Mouse (Mus musculus) embryonic facial prominence, embryonic 14.5 days (tissue): ENCODE results near the gene Rbm43. TPM values are rescaled to one million over a fixed set of nuclear protein-coding genes. Genes with fewer than 3 reads are reported as not detected.
A peak's percentile ranks its signal among the peaks of the same experiment; 100 is the strongest.
"Not testable (repeated sequence)": the region's sequence is repeated elsewhere in the genome, so short reads cannot be mapped to it uniquely, and the experiment has no call there.

Experiments
- ATAC-seq: fragments of 200-750 bp; cut with Nextera tagmentation; 2 replicates; pipeline ENCODE4 v1.8.0; 2017; ENCODE audit warnings: low read depth, moderate number of reproducible peaks, moderate TSS enrichment
- DNase-seq: peaks from one replicate; pipeline ENCODE4 v3.0.0-alpha.2; 2015; ENCODE audit warnings: low spot score
- H3K27ac ChIP-seq: fragments of 300-500 bp; sonication (generic); replicated peaks from 2 replicates; pipeline ENCODE4 v1.5.1; 2014; ENCODE audit warnings: low read depth, mild to moderate bottlenecking, low read length, moderate library complexity
- H3K27me3 ChIP-seq: fragments of 300-500 bp; sonication (generic); replicated peaks from 2 replicates; pipeline ENCODE4 v1.6.1; 2014; ENCODE audit warnings: low read length; ENCODE audit not compliant: control insufficient read depth, insufficient read depth
- H3K36me3 ChIP-seq: fragments of 300-500 bp; sonication (generic); 2 replicates; pipeline ENCODE4 v1.6.1; 2014; ENCODE audit warnings: low read length, mixed read lengths; ENCODE audit not compliant: control insufficient read depth, insufficient read depth
- H3K4me1 ChIP-seq: fragments of 300-500 bp; sonication (generic); 2 replicates; pipeline ENCODE4 v1.6.1; 2014; ENCODE audit warnings: antibody characterized with exemption, low read length; ENCODE audit not compliant: control insufficient read depth, insufficient read depth
- H3K4me2 ChIP-seq: fragments of 300-500 bp; sonication (generic); 2 replicates; pipeline ENCODE4 v1.6.1; 2014; ENCODE audit warnings: low read depth, mild to moderate bottlenecking, low read length, moderate library complexity, mixed read lengths
- H3K4me3 ChIP-seq: fragments of 300-500 bp; sonication (generic); 2 replicates; pipeline ENCODE4 v1.5.1; 2014; ENCODE audit warnings: low read depth, mild to moderate bottlenecking, low read length
- H3K9ac ChIP-seq: fragments of 300-500 bp; sonication (generic); 2 replicates; pipeline ENCODE4 v1.6.1; 2014; ENCODE audit warnings: low read depth, mild to moderate bottlenecking, low read length, moderate library complexity, mixed read lengths
- H3K9me3 ChIP-seq: fragments of 300-500 bp; sonication (generic); 2 replicates; pipeline ENCODE4 v1.6.1; 2016; ENCODE audit warnings: low read length; ENCODE audit not compliant: control insufficient read depth
- WGBS: fragments of 180-500 bp; shearing (Covaris S2); extraction: QIAGEN DNeasy Blood & Tissue Kit; methylation state at CpG from one replicate; pipeline ENCODE4 v1.1.7; 2014; 5-methylcytosine and 5-hydroxymethylcytosine counted together
- polyA plus RNA-seq: library from polyadenylated mRNA; unstranded; fragments of >200 nt; fragmentation: Nextera tagmentation; extraction: Ambion mirVana; gene quantifications from 2 replicates; pipeline ENCODE4 v1.2.1, GENCODE M21; 2014

Rbm43 gene
- polyA plus RNA-seq, 1 experiment from 2014 or later = 12.6 TPM

GRCm38 (mm10) chr2:51892411-51892901 lies 42.5 kb downstream of the Rbm43 start:
- 46% methylated on average over 12 of the region's 12 CpGs for WGBS
- ATAC-seq (peak; percentile 63; the same call in 1 of the 2 replicates), DNase-seq (peak; percentile 80)
- Histone ChIP-seq H3K27ac (peak overlapping the region; percentile 56; the same call in 1 of the 2 replicates), H3K4me2 (no peak overlapping the region), H3K36me3 (no peaks in the 10 kb centered on the region), H3K4me1 (0 out of 2 replicates have a peak, but pooled peaks cover 8% of the 10 kb centered on the region), H3K27me3 (no peaks in the 10 kb centered on the region), H3K9me3 (no peaks in the 10 kb centered on the region), H3K4me3 (no peak overlapping the region), H3K9ac (no peak overlapping the region)

GRCm38 (mm10) chr2:51890961-51891360 lies 44.0 kb downstream of the Rbm43 start:
- Histone ChIP-seq H3K27me3 (no peaks in the 10 kb centered on the region), H3K4me3 (no peak overlapping the region), H3K27ac (no peak overlapping the region), H3K4me2 (no peak overlapping the region), H3K9me3 (peaks cover 1% of the 10 kb centered on the region; the same call in 1 of the 2 replicates), H3K4me1 (0 out of 2 replicates have a peak, but pooled peaks cover 8% of the 10 kb centered on the region), H3K36me3 (no peaks in the 10 kb centered on the region), H3K9ac (no peak overlapping the region)
- DNase-seq = no peak
- 80% methylated on average over 4 of the region's 4 CpGs for WGBS
- ATAC-seq = no peak

- H3K9me3 ChIP-seq, H3K9ac ChIP-seq, H3K4me3 ChIP-seq, H3K27me3 ChIP-seq, ATAC-seq, DNase-seq, H3K36me3 ChIP-seq, H3K4me1 ChIP-seq, H3K4me2 ChIP-seq, H3K27ac ChIP-seq: not testable (repeated sequence)
- 96% methylated on average over 10 of the region's 26 CpGs for WGBS
Measured at GRCm38 (mm10) chr2:51890139-51890538, 44.8 kb downstream of the Rbm43 start.

DNA sequence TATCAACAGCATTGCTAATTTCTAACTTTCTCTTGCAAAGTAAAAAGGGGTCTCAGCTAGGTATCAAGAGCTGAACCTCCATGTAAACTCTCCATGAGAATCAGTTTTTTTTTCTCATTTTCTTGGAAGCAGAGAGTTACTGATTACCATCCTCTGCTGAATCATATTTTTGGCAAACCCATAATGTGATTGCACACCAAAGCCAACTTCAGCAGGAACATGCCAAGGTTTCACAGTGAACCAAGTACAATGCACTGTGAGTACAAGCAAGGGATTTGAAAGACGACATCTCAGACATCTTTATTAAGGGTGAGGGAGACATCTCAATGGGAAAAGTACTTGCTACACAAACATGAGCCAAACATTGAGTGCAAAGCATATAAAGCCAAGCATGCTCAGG lies 54.8 kb downstream of the Rbm43 start:
- DNase-seq (peak; percentile 4), ATAC-seq (no peak)
- Histone ChIP-seq H3K27ac (no peak overlapping the region), H3K4me1 (no peaks in the 10 kb centered on the region), H3K27me3 (no peaks in the 10 kb centered on the region), H3K4me3 (no peak overlapping the region), H3K4me2 (no peak overlapping the region), H3K9me3 (no peaks in the 10 kb centered on the region), H3K9ac (no peak overlapping the region), H3K36me3 (no peaks in the 10 kb centered on the region)
- WGBS = 78% methylated on average over 1 of the region's 1 CpGs

Other genes starting within 250 kb of the Rbm43 start
- 12.9 and 16.8 TPM in 2 replicates for gene Nmi, start 38.3 kb upstream of the Rbm43 start, polyA plus RNA-seq
- 22.7 and 23.4 TPM in 2 replicates for gene Tnfaip6, start 102.8 kb upstream of the Rbm43 start, polyA plus RNA-seq
- 35.7 and 38.8 TPM in 2 replicates for gene Rif1, start 137.7 kb upstream of the Rbm43 start, polyA plus RNA-seq